Mouse (Mus musculus) neutrophil, adult 83 days (primary cell): Measurements from ENCODE around the gene Vmn1r194. TPM values are rescaled to one million over a fixed set of nuclear protein-coding genes. Genes with fewer than 3 reads are reported as not detected.

Source experiments
- total RNA-seq, 2 experiments: library from RNA; stranded (reverse); gene quantifications; one replicate each; pipeline ENCODE4 v1.2.4; 2023

The Vmn1r194 gene
- total RNA-seq, result not detected

DNA sequence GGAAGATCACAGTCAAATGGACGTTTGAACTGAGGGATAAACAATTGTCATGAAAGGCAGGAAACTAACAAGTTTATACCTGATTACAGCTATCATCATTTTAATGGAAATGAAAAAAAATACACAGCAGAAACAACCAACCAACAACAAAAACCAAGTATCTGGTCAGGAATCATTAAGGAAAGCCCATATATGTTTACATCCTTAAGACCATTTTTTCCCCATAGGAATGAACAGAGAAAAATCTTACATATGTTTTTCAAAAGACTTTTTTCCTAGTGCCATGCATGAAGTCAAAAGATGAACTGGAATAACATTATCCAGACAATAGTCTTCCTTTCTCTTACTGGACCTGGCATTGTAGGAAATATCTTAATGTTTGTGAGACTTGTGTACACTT lies at the start of gene Vmn1r194:
Gene Vmn1r194, plus strand, starts transcription at position 301 of the 400 bp plus-strand sequence.

GRCm38 (mm10) chr13:22223060-22223459 lies 21.0 kb upstream of the Vmn1r194 start, which contains the start of gene Vmn1r193:
Gene Vmn1r193, minus strand, starts transcription at chr13:22223160.

DNA sequence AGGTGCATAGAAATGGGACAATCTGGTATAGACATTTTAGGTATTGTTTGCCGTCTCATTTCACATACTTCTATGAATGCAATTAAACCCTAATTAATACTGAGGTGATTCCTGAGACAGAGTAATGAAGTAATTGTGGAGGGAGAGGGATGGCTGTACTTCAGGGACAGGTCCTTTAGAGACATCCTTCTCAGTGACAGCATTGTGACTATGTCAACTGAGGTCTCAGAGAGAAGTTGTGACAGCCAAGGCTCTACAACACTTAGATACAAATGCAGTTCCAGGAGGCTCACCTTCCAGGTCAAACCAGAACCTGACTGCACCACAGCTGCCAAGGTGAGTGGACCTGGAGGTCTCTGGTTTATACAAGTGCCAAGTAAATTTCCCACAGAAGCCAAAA lies 26.2 kb downstream of the Vmn1r194 start, which contains the start of gene Vmn1r195:
Gene Vmn1r195, plus strand, starts transcription at position 301 of the 400 bp plus-strand sequence.

DNA sequence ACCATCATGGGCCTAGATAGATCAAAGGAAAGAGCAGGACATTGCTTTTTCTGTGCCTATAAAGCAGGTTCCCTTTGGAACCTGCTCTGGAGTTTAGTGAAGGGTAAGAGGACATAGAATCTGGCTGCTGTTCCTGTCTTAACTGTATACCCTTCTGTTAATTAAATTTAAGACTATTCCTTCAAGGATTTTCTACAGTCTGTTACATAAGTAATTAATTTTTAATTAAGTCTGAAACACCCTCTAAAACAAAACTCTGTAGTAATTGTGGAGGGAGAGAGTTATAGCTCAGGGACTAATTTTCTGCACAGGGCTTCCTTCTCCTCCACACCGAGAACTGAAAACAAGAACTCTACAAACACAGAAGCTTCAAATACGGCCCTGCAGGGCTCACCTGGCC lies 45.6 kb downstream of the Vmn1r194 start, which contains the start of gene Vmn1r196:
Gene Vmn1r196, plus strand, starts transcription at position 301 of the 400 bp plus-strand sequence.

Other genes starting within 250 kb of the Vmn1r194 start
- gene Prss16, start 234.5 kb upstream of the Vmn1r194 start, total RNA-seq, result 1 to 10 TPM; 2.5 to 2.8 TPM
- gene Hist1h2ah, start 208.6 kb upstream of the Vmn1r194 start, total RNA-seq, result 100 to 1,000 TPM; 501 to 521 TPM
- gene Hist1h2bk, start 208.3 kb upstream of the Vmn1r194 start, total RNA-seq, result 1,000 to 10,000 TPM; 1,519 to 1,594 TPM
- gene Hist1h4i, start 202.9 kb upstream of the Vmn1r194 start, total RNA-seq, result 100 to 1,000 TPM; 549 to 592 TPM
- gene Hist1h2ag, start 201.3 kb upstream of the Vmn1r194 start, total RNA-seq, result 1,000 to 10,000 TPM; 1,023 to 1,050 TPM
- 1,000 to 10,000 TPM; 1,049 to 1,157 TPM for gene Hist1h2bj, start 201.0 kb upstream of the Vmn1r194 start, total RNA-seq
- gene Vmn1r188, start 159.8 kb upstream of the Vmn1r194 start, total RNA-seq, result not detected
- not detected for gene Vmn1r189, start 138.4 kb upstream of the Vmn1r194 start, total RNA-seq
- not detected for gene Vmn1r191, start 60.2 kb upstream of the Vmn1r194 start, total RNA-seq
- gene Vmn1r192, start 53.1 kb upstream of the Vmn1r194 start, total RNA-seq, result not detected
- not detected for gene Vmn1r193, start 21.1 kb upstream of the Vmn1r194 start, total RNA-seq
- gene Vmn1r195, start 26.3 kb downstream of the Vmn1r194 start, total RNA-seq, result not detected
- not detected for gene Vmn1r196, start 45.7 kb downstream of the Vmn1r194 start, total RNA-seq
- not detected for gene Vmn1r197, start 80.4 kb downstream of the Vmn1r194 start, total RNA-seq
- not detected for gene Vmn1r198, start 106.1 kb downstream of the Vmn1r194 start, total RNA-seq
- not detected for gene Vmn1r199, start 135.6 kb downstream of the Vmn1r194 start, total RNA-seq
- gene Vmn1r200, start 146.2 kb downstream of the Vmn1r194 start, total RNA-seq, result not detected
- not detected for gene Vmn1r201, start 227.7 kb downstream of the Vmn1r194 start, total RNA-seq